In the genomic region with DNA sequence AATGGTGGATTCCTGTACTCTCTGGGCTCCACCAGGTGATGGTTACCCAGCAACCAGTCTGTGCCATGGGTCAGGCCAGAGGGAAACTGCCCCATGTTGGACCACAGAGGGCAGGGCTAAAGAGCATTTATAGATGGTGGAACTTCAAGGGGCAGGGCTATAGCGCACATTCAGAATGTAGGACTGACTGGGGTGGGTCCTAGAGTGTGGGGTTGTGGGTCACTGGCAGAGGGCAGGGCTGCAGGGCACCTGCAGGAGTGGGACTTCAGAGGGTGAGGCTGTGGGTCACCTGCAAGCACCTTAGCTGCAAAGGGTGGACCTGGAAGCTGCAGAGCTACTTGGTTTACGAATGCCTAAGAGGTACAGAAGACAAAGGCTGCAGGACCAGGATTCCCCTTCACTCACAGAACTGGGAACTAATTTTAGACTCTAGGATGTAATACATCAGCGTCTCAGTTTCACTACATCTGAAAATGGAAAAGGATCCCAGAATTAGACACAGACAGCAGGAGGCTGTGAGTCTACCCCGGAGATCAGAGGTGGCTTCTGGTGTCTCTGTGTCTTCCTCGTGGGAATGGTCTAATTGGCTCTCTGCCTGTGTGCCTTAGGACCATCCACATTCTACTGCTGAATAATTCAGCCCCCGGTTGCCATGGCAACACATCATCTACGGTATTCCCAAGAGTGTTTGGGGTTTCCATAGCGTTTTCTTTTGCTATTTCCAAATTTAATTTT, we compare ENCODE assay signal across 10 mouse cellular contexts.
DNase-seq lines count a peak whose midpoint lies in the region; ATAC-seq lines count a peak whose summit lies in the region.
"Had no signal": no experiment of that assay in that cellular context is flagged by ENCODE, and none has a peak within 500 bp of the region (broad histone marks: within the 10 kb centered on the region; RNA-seq: fewer than 3 reads in every experiment).

No protein-coding gene starts in this region.

- H3K4me2 ChIP-seq in hindbrain, embryonic 14.5 days (replicated peaks): peak overlapping the region; percentile 27
- no peak overlapping the region for H3K4me2 ChIP-seq in midbrain, embryonic 12.5 days (replicated peaks)
- H3K4me2 ChIP-seq: liver, embryonic 15.5 days had no signal

- peak overlapping the region; percentile 87 for H3K27ac ChIP-seq in hindbrain, embryonic 14.5 days
- H3K27ac ChIP-seq in midbrain, embryonic 12.5 days (replicated peaks): peak overlapping the region; percentile 86
- H3K27ac ChIP-seq: liver, embryonic 15.5 days had no signal

- peaks cover 4% of the 10 kb centered on the region; the same call in 1 of the 2 replicates for H3K36me3 ChIP-seq in hindbrain, embryonic 14.5 days (replicated peaks; ENCODE audit: control insufficient read depth, insufficient read depth)
- no peaks in the 10 kb centered on the region for H3K36me3 ChIP-seq in midbrain, embryonic 12.5 days
- H3K36me3 ChIP-seq: liver, embryonic 15.5 days had no signal

- H3K4me3 ChIP-seq in hindbrain, embryonic 14.5 days (replicated peaks; ENCODE audit: low read length): no peak overlapping the region
- H3K4me3 ChIP-seq in midbrain, embryonic 12.5 days: no peak overlapping the region
- H3K4me3 ChIP-seq: liver, embryonic 15.5 days had no signal

- intact Hi-C loops in heart, postnatal 10 days (cut with DNase I): no loop called here

- H3K27me3 ChIP-seq in hindbrain, embryonic 14.5 days (ENCODE audit: control insufficient read depth, insufficient read depth, low read length): no peaks in the 10 kb centered on the region
- no peaks in the 10 kb centered on the region for H3K27me3 ChIP-seq in midbrain, embryonic 12.5 days
- H3K27me3 ChIP-seq: liver, embryonic 15.5 days had no signal

- WGBS in hindbrain, embryonic 14.5 days: 27% methylated on average over 8 of the region's 8 CpGs
- WGBS in midbrain, embryonic 12.5 days: 47% methylated on average over 8 of the region's 8 CpGs

- 0 out of 2 replicates have a peak overlapping the region, but pooled peaks have one; percentile 26 for H3K9ac ChIP-seq in hindbrain, embryonic 14.5 days
- H3K9ac ChIP-seq in midbrain, embryonic 12.5 days (replicated peaks): no peak overlapping the region
- H3K9ac ChIP-seq: liver, embryonic 15.5 days had no signal

- peak; percentile 50 for DNase-seq in embryo, embryonic 10 days (ENCODE audit: low spot score)
- no peak for DNase-seq in embryo, embryonic 9.5 days (ENCODE audit: extremely low spot score)
- DNase-seq in hindbrain, embryonic 14.5 days (ENCODE audit: low spot score): peak; percentile 84
- peak; percentile 56 for DNase-seq in right cerebral cortex, postnatal 25 days
- DNase-seq in heart, postnatal 10 days: no peak
- no peak for DNase-seq in heart, adult 9 months (ENCODE audit: low spot score in 2 of 2)
- DNase-seq in cerebellum, adult 8-10 months: no peak
- DNase-seq: gastrocnemius, postnatal 25 days had no signal

- no peaks in the 10 kb centered on the region for H3K9me3 ChIP-seq in hindbrain, embryonic 14.5 days (ENCODE audit: control insufficient read depth, low read length)
- H3K9me3 ChIP-seq in midbrain, embryonic 12.5 days: no peaks in the 10 kb centered on the region
- H3K9me3 ChIP-seq: liver, embryonic 15.5 days had no signal

- ATAC-seq in hindbrain, embryonic 14.5 days (ENCODE audit: low FRiP score): peak; percentile 86
- peak; percentile 88 for ATAC-seq in midbrain, embryonic 12.5 days (ENCODE audit: low FRiP score, low read depth)

- H3K4me1 ChIP-seq in hindbrain, embryonic 14.5 days (replicated peaks; ENCODE audit: control insufficient read depth, insufficient read depth, low read length): peaks cover 26% of the 10 kb centered on the region
- H3K4me1 ChIP-seq in midbrain, embryonic 12.5 days: peaks cover 29% of the 10 kb centered on the region
- H3K4me1 ChIP-seq: liver, embryonic 15.5 days had no signal

Comparison
In these comparisons a context has a peak if more than half of its experiments do, and no peak if none do; other contexts are left out.
1. DNase-seq: peak in embryo, embryonic 10 days (single experiment), hindbrain, embryonic 14.5 days (single experiment) and right cerebral cortex, postnatal 25 days (single experiment); none in embryo, embryonic 9.5 days (single experiment), heart, postnatal 10 days (0 of 2), heart, adult 9 months (0 of 2) and cerebellum, adult 8-10 months (single experiment).